Mouse (Mus musculus) MEL (cell line): ENCODE data around the gene Pcsk5. TPM values are rescaled to one million over a fixed set of nuclear protein-coding genes. Genes with fewer than 3 reads are reported as not detected.

Source experiments
- DNase-seq: peaks from one replicate; pipeline ENCODE4 v3.0.0; 2011; ENCODE audit warnings: low read depth, low spot score
- H3K27ac ChIP-seq: 2 replicates; pipeline ENCODE4 v1.5.1; 2012; ENCODE audit warnings: low read depth, mild to moderate bottlenecking, control low read depth, low read length, moderate library complexity; ENCODE audit not compliant: control insufficient read depth
- H3K27me3 ChIP-seq, 2 experiments: fragments of 150-350 bp in 1 of 2; sonication (generic) in 1 of 2; 2 replicates each; pipeline ENCODE4 v1.6.1; 2012; ENCODE audit warnings: low read length in 2 of 2, mild to moderate bottlenecking in 2 of 2, improper control_type of control experiment in 1 of 2, moderate library complexity in 1 of 2; ENCODE audit not compliant: insufficient read depth in 2 of 2, control insufficient read depth in 1 of 2
- H3K36me3 ChIP-seq, 2 experiments: 2 replicates each; pipeline ENCODE4 v1.6.1; 2012 to 2014; ENCODE audit warnings: low read length in 2 of 2, improper control_type of control experiment in 1 of 2, inconsistent platforms in 1 of 2, mild to moderate bottlenecking in 1 of 2; ENCODE audit not compliant: insufficient read depth in 2 of 2, control insufficient read depth in 1 of 2
- H3K4me1 ChIP-seq, 2 experiments: fragments of 150-350 bp in 1 of 2; sonication (generic) in 1 of 2; 2 replicates each; pipeline ENCODE4 v1.6.1; 2012; ENCODE audit warnings: low read length in 2 of 2, improper control_type of control experiment in 1 of 2, mild to moderate bottlenecking in 1 of 2; ENCODE audit not compliant: insufficient read depth in 2 of 2, control insufficient read depth in 1 of 2
- H3K4me3 ChIP-seq, 2 experiments: fragments of 150-350 bp in 1 of 2; sonication (generic) in 1 of 2; 2 replicates each; pipeline ENCODE4 v1.5.1; 2012; ENCODE audit warnings: low read depth in 2 of 2, low read length in 2 of 2, mild to moderate bottlenecking in 2 of 2, moderate library complexity in 2 of 2, control low read depth in 1 of 2, improper control_type of control experiment in 1 of 2; ENCODE audit not compliant: control insufficient read depth in 1 of 2, insufficient read depth in 1 of 2
- H3K79me2 ChIP-seq: 2 replicates; pipeline ENCODE4 v1.6.1; 2012; ENCODE audit warnings: mild to moderate bottlenecking, low read length, moderate library complexity; ENCODE audit not compliant: control insufficient read depth, poor library complexity, insufficient read depth
- H3K9ac ChIP-seq: 2 replicates; pipeline ENCODE4 v1.6.1; 2012; ENCODE audit warnings: low read depth, mild to moderate bottlenecking, control low read depth, low read length, moderate library complexity; ENCODE audit not compliant: control insufficient read depth, poor library complexity, severe bottlenecking
- H3K9me3 ChIP-seq: fragments of 150-350 bp; sonication (generic); replicated peaks from 2 replicates; pipeline ENCODE4 v1.6.1; 2012; ENCODE audit warnings: mild to moderate bottlenecking, low read length, improper control_type of control experiment, moderate library complexity; ENCODE audit not compliant: insufficient read depth
- BHLHE40 ChIP-seq: IDR thresholded peaks from 2 replicates; pipeline ENCODE4 v1.6.1; 2012; ENCODE audit warnings: low read depth, mild to moderate bottlenecking, inconsistent platforms, low read length, improper control_type of control experiment, borderline replicate concordance
- CTCF ChIP-seq, 3 experiments: IDR thresholded peaks in 2 of 3; conservative IDR thresholded peaks in 1 of 3; 2 replicates each; pipeline ENCODE4 v1.5.1; 2011 to 2012; ENCODE audit warnings: low read length in 3 of 3, low read depth in 2 of 3, mild to moderate bottlenecking in 2 of 3, improper control_type of control experiment in 1 of 3, inconsistent platforms in 1 of 3, mixed read lengths in 1 of 3, moderate library complexity in 1 of 3; ENCODE audit not compliant: control insufficient read depth in 1 of 3, insufficient read depth in 1 of 3, poor library complexity in 1 of 3, severe bottlenecking in 1 of 3
- E2F4 ChIP-seq: IDR thresholded peaks from 2 replicates; pipeline ENCODE4 v1.6.1; 2011; ENCODE audit warnings: low read depth, low read length, improper control_type of control experiment, borderline replicate concordance
- ETS1 ChIP-seq: IDR thresholded peaks from 2 replicates; pipeline ENCODE4 v1.6.1; 2012; ENCODE audit warnings: low read depth, mild to moderate bottlenecking, inconsistent platforms, low read length, improper control_type of control experiment, moderate library complexity
- GATA1 ChIP-seq: IDR thresholded peaks from 2 replicates; pipeline ENCODE4 v1.6.1; 2011; ENCODE audit warnings: low read depth, low read length, improper control_type of control experiment
- HCFC1 ChIP-seq: IDR thresholded peaks from 2 replicates; pipeline ENCODE4 v1.6.1; 2012; ENCODE audit warnings: low read depth, mild to moderate bottlenecking, inconsistent platforms, low read length, improper control_type of control experiment, moderate library complexity
- MAFK ChIP-seq: IDR thresholded peaks from 2 replicates; pipeline ENCODE4 v1.6.1; 2011; ENCODE audit warnings: low read depth, mild to moderate bottlenecking, low read length, improper control_type of control experiment, borderline replicate concordance
- MAX ChIP-seq: IDR thresholded peaks from 2 replicates; pipeline ENCODE4 v1.6.1; 2011; ENCODE audit warnings: low read length, improper control_type of control experiment
- MAZ ChIP-seq: IDR thresholded peaks from 2 replicates; pipeline ENCODE4 v1.6.1; 2012; ENCODE audit warnings: low read depth, mild to moderate bottlenecking, inconsistent platforms, low read length, improper control_type of control experiment
- MEF2A ChIP-seq: IDR thresholded peaks from 2 replicates; pipeline ENCODE4 v1.6.1; 2014; ENCODE audit warnings: low read depth, mild to moderate bottlenecking, inconsistent platforms, low read length, improper control_type of control experiment; ENCODE audit not compliant: poor library complexity, insufficient replicate concordance, severe bottlenecking; ENCODE audit errors: extremely low read depth
- MXI1 ChIP-seq: IDR thresholded peaks from 2 replicates; pipeline ENCODE4 v1.6.1; 2011; ENCODE audit warnings: mild to moderate bottlenecking, low read depth, low read length, improper control_type of control experiment
- POLR2AphosphoS2 ChIP-seq: IDR thresholded peaks from 2 replicates; pipeline ENCODE4 v1.6.1; 2011; ENCODE audit warnings: low read length, improper control_type of control experiment
- RAD21 ChIP-seq: IDR thresholded peaks from 2 replicates; pipeline ENCODE4 v1.6.1; 2011; ENCODE audit warnings: mild to moderate bottlenecking, low read depth, low read length, improper control_type of control experiment
- RCOR1 ChIP-seq: IDR thresholded peaks from 2 replicates; pipeline ENCODE4 v1.6.1; 2012; ENCODE audit warnings: low read depth, mild to moderate bottlenecking, inconsistent platforms, low read length, improper control_type of control experiment
- SIN3A ChIP-seq: IDR thresholded peaks from 2 replicates; pipeline ENCODE4 v1.6.1; 2012; ENCODE audit warnings: low read length, improper control_type of control experiment, inconsistent platforms
- SMC3 ChIP-seq: IDR thresholded peaks from 2 replicates; pipeline ENCODE4 v1.6.1; 2011; ENCODE audit warnings: low read depth, low read length, improper control_type of control experiment
- UBTF ChIP-seq: IDR thresholded peaks from 2 replicates; pipeline ENCODE4 v1.6.1; 2012; ENCODE audit warnings: low read depth, mild to moderate bottlenecking, inconsistent platforms, low read length, improper control_type of control experiment, moderate library complexity, borderline replicate concordance; ENCODE audit not compliant: insufficient read depth
- USF2 ChIP-seq, 2 experiments: IDR thresholded peaks; 2 replicates each; pipeline ENCODE4 v1.6.1; 2011 to 2012; ENCODE audit warnings: improper control_type of control experiment in 2 of 2, low read length in 2 of 2, borderline replicate concordance in 1 of 2, inconsistent platforms in 1 of 2, low read depth in 1 of 2, mild to moderate bottlenecking in 1 of 2; ENCODE audit not compliant: insufficient read depth in 1 of 2
- ZKSCAN1 ChIP-seq: IDR thresholded peaks from 2 replicates; pipeline ENCODE4 v1.6.1; 2012; ENCODE audit warnings: low read depth, mild to moderate bottlenecking, inconsistent platforms, low read length, improper control_type of control experiment, moderate library complexity
- ZMIZ1 ChIP-seq: IDR thresholded peaks from 2 replicates; pipeline ENCODE4 v1.6.1; 2012; ENCODE audit warnings: low read depth, mild to moderate bottlenecking, inconsistent platforms, low read length, improper control_type of control experiment, moderate library complexity
- ZNF384 ChIP-seq: IDR thresholded peaks from 2 replicates; pipeline ENCODE4 v1.6.1; 2012; ENCODE audit warnings: low read depth, mild to moderate bottlenecking, inconsistent platforms, low read length, improper control_type of control experiment
- polyA plus RNA-seq, 2 experiments: library from polyadenylated mRNA; stranded (reverse) in 1 of 2; unstranded in 1 of 2; fragments of >175 nt in 1 of 2; fragments of >200 nt in 1 of 2; gene quantifications; 2 replicates each; pipeline versions ENCODE4 v1.2.1 to v1.2.4; 2012; ENCODE audit warnings: low replicate concordance in 2 of 2, low read depth in 1 of 2; ENCODE audit not compliant: insufficient read length in 2 of 2, insufficient read depth in 1 of 2, missing spikeins in 1 of 2
- total RNA-seq: library from RNA; depleted of rRNA; stranded (reverse); fragments of 300-350 nt; gene quantifications from 2 replicates; pipeline ENCODE4 v1.2.3, GENCODE M21; 2012

Gene Pcsk5
- total and polyA plus RNA-seq, 3 experiments = not detected

DNA sequence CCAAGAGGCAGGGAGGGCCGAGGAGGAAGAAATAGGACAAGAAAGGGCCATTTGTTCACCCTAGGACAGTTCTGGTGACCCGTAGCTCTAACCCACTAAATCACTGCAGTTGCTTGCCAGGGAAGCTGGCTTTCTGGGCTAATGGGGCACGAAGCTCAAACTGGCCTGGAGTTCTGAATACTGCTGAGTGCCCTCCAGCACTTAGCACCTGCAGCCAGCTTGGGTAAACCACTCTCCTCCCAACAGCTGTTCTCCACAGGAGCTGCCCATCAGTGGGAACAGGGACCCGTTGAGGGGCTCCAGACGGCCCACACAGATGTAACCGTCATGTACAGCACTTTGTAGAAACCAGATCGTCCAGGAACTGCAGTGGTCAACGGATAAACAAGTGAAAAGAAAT lies 246.1 kb downstream of the Pcsk5 start:
- Histone ChIP-seq H3K36me3 (no peaks in the 10 kb centered on the region), H3K9ac (no peak overlapping the region), H3K79me2 (no peaks in the 10 kb centered on the region), H3K4me1 (no peaks in the 10 kb centered on the region), H3K4me3 (no peak overlapping the region), H3K27ac (no peak overlapping the region), H3K9me3 (no peaks in the 10 kb centered on the region), H3K27me3 (no peaks in the 10 kb centered on the region)
- no peak for TF ChIP-seq ZKSCAN1
- TF ChIP-seq RAD21 = no peak
- no peak for TF ChIP-seq SIN3A
- no peak for DNase-seq

DNA sequence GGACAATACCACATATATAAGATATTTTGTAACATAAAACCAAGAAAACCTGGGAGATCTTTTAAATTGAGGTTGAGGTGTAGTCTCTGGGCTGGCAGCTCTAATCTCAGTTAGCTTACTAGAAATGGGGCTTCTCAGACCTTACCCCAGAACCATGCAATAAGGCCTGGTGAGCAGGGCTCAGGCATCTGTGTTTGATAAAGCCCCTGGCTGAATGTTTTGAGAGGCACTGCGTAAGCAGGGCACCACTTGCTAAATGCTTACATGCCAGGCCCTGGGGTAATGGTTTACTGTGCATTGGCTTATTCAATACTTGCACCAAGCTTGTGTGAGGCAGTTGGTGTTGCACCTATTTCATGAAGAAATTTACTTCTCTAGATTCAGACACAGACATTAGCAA lies 247.1 kb downstream of the Pcsk5 start:
- no peaks in the 10 kb centered on the region for H3K36me3 ChIP-seq
- no peaks in the 10 kb centered on the region for H3K79me2 ChIP-seq
- no peaks in the 10 kb centered on the region for H3K9me3 ChIP-seq
- DNase-seq = no peak
- no peaks in the 10 kb centered on the region for H3K4me1 ChIP-seq
- H3K9ac ChIP-seq = no peak overlapping the region
- no peak overlapping the region for H3K4me3 ChIP-seq
- TF ChIP-seq CTCF (IDR thresholded peaks at IDR 0.05 in 2 of 3, conservative IDR thresholded peaks at IDR 0.05 in 1 of 3; ENCODE audit: control insufficient read depth in 1 of 3, insufficient read depth in 1 of 3, low read depth in 2 of 3, low read length in 3 of 3, poor library complexity in 1 of 3, severe bottlenecking in 1 of 3) (no peak), ZKSCAN1 (no peak), ZMIZ1 (no peak), UBTF (no peak), MAX (no peak), ETS1 (no peak), ZNF384 (no peak), SMC3 (no peak), POLR2AphosphoS2 (no peak), BHLHE40 (no peak), RAD21 (no peak), HCFC1 (no peak), MEF2A (no peak), MAFK (no peak), MAZ (no peak), RCOR1 (no peak), MXI1 (no peak), GATA1 (no peak), USF2 (IDR thresholded peaks at IDR 0.05; ENCODE audit: borderline replicate concordance in 1 of 2, insufficient read depth in 1 of 2, low read depth in 1 of 2, low read length in 2 of 2) (no peak), E2F4 (no peak)
- no peaks in the 10 kb centered on the region for H3K27me3 ChIP-seq
- H3K27ac ChIP-seq = no peak overlapping the region
